Mouse (Mus musculus) gastrocnemius, postnatal 4 days (tissue): ENCODE results near the gene 6030468B19Rik. TPM values are rescaled to one million over a fixed set of nuclear protein-coding genes. Genes with fewer than 3 reads are reported as not detected.

ENCODE experiments used
- DNase-seq, 2 experiments: peaks; one replicate each; pipeline ENCODE4 v3.0.0; 2021 to 2022; ENCODE audit warnings: low spot score in 2 of 2, mixed read lengths in 2 of 2
- total RNA-seq, 2 experiments: library from RNA; stranded (reverse); gene quantifications; 2 replicates each; pipeline ENCODE4 v1.2.3; 2021

6030468B19Rik gene
- total RNA-seq, 2 experiments from 2014 or later: not detected

- no peak for DNase-seq
Measured at GRCm38 (mm10) chr11:117854241-117854640, 56.8 kb downstream of the 6030468B19Rik start.

- DNase-seq: no peak
Measured at GRCm38 (mm10) chr11:117855360-117855759, 57.9 kb downstream of the 6030468B19Rik start.

- DNase-seq: no peak
Measured at GRCm38 (mm10) chr11:117855975-117856374, 58.5 kb downstream of the 6030468B19Rik start.

Other genes starting within 250 kb of the 6030468B19Rik start
- 10 to 100 TPM; 33.0 to 34.2 TPM for gene Tnrc6c, start 143.4 kb upstream of the 6030468B19Rik start, total RNA-seq
- 1 to 10 TPM; 1.8 to 2.0 TPM for gene Tmc8, start 15.6 kb upstream of the 6030468B19Rik start, total RNA-seq
- gene Tmc6, start 15.5 kb upstream of the 6030468B19Rik start, total RNA-seq: 10 to 100 TPM; 17.9 to 25.2 TPM
- 1 to 10 TPM; 3.3 to 3.6 TPM for gene Gm20708, start 12.0 kb downstream of the 6030468B19Rik start, total RNA-seq
- 10 to 100 TPM; 87.9 to 88.6 TPM for gene Syngr2, start 12.0 kb downstream of the 6030468B19Rik start, total RNA-seq
- gene Afmid, start 28.3 kb downstream of the 6030468B19Rik start, total RNA-seq: 1 to 10 TPM; 6.1 to 9.6 TPM
- gene Tk1, start 28.4 kb downstream of the 6030468B19Rik start, total RNA-seq: 10 to 100 TPM; 38.4 to 43.9 TPM
- gene Birc5, start 51.6 kb downstream of the 6030468B19Rik start, total RNA-seq: 10 to 100 TPM; 23.2 to 25.2 TPM
- not detected for gene Tmem235, start 63.1 kb downstream of the 6030468B19Rik start, total RNA-seq
- 1 to 10 TPM; 4.5 to 5.2 TPM for gene Tha1, start 75.8 kb downstream of the 6030468B19Rik start, total RNA-seq
- 10 to 100 TPM; 14.0 to 14.8 TPM for gene Socs3, start 172.4 kb downstream of the 6030468B19Rik start, total RNA-seq
- 10 to 100 TPM; 21.6 to 24.6 TPM for gene Pgs1, start 188.6 kb downstream of the 6030468B19Rik start, total RNA-seq